Mouse (Mus musculus): Measurements from ENCODE around the gene Yae1d1. TPM values are rescaled to one million over a fixed set of nuclear protein-coding genes. Genes with fewer than 3 reads are reported as not detected.

The Yae1d1 gene
- 42.4 TPM for polyA plus RNA-seq (2014; fragmentation: Illumina TruSeq; extraction: RNeasy Lipid Tissue Mini Kit (QIAGEN cat#74804); ENCODE audit: low read depth, low replicate concordance)

DNA sequence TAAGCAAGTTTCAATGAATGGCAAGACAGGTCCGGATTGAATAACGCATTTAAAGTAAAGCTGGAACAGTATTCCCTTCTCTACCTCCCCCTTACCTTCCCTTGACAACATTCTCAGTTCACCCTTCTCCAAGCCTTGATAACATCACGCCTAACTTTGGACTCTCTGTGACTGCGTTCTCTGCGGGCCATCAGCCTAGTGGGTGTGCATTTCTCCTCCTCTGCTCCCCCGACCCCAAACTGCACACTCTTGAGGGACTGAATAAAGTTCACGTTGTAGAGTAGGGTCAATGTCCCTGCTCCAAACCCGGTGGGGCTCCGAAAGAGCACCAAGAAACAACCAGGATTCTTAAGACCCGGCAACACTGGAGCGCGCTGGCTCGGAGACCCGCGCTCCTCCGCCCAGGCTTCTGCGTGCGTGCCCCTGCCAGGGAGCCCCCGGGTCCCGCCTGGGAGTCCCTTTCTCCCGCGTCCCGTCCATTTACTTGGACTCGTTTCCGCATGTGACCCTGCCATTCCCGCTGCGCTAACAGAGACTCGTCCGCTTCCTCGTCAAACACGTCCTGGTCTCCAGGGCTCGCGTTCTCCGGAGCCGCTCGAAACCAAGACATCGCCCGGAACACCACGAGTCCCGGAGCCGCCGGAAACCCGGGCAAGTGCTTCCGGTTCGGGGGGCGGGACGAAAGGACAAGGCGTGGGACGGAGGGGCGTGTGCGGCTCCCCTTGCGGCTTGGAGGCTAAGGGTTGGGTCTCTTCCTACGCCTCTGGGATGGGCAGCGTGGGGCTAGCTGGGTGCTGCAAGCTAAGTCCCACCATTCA is at the start of gene Yae1d1:
Gene Yae1d1 (minus strand): TSS at position 653 of the 818 bp plus-strand sequence.

DNA sequence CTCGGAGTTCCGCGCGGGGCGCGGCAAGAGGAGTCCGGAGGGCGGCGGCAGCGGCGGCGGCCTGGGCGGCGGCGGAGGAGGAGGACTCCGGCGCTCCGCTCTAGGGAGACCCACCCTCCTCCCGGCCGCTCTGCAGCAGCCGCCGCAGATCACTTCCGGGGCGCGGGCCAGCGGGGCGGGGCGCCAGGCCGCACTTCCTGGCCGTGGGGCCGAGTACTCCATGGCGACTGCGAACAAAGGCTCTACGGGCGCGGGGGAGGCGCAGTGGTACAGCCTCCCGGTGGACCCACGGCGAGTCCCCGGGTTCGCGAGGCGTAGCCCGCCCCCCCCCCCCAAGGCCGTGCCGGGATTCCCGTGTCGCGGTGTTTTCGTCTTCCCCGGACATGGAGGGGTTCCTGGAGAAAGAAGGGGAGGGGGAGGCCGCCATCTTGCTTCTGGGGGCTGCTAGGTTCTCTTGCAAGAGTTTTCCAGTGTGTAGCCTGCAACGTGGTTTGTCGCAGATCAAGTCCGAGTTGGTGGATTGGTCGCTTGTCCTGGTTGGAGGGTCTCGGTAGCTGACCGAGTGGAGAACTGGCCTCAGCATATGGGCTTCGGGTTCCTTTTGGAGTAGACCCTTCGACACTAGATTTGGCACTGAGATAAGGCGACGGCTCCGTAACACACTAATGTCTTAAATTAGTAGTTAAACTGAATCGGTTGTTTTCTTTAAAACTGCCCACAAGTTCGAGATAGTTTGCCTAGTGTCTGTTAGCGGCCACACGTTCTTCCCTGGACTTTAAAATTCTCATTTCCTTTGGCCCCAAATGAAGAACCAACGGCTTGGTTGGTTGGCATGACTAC is 48.9 kb downstream of the Yae1d1 start, which contains the start of gene Rala:
Gene Rala (minus strand): TSS at position 162 of the 840 bp plus-strand sequence.

Other genes starting within 250 kb of the Yae1d1 start
- 24.7 TPM for gene Cdk13, start 188.3 kb downstream of the Yae1d1 start, polyA plus RNA-seq (2014; fragmentation: Illumina TruSeq; extraction: RNeasy Lipid Tissue Mini Kit (QIAGEN cat#74804); ENCODE audit: low read depth, low replicate concordance)
- gene Rala, start 49.1 kb downstream of the Yae1d1 start, polyA plus RNA-seq (2014; fragmentation: Illumina TruSeq; extraction: RNeasy Lipid Tissue Mini Kit (QIAGEN cat#74804); ENCODE audit: low read depth, low replicate concordance), result 41.6 TPM